Mouse (Mus musculus): ENCODE measurements around the gene Mob3b. TPM values are rescaled to one million over a fixed set of nuclear protein-coding genes. Genes with fewer than 3 reads are reported as not detected.

Gene Mob3b
- total RNA-seq, 2 experiments from 2014 or later: 4.5 to 4.7 TPM

DNA sequence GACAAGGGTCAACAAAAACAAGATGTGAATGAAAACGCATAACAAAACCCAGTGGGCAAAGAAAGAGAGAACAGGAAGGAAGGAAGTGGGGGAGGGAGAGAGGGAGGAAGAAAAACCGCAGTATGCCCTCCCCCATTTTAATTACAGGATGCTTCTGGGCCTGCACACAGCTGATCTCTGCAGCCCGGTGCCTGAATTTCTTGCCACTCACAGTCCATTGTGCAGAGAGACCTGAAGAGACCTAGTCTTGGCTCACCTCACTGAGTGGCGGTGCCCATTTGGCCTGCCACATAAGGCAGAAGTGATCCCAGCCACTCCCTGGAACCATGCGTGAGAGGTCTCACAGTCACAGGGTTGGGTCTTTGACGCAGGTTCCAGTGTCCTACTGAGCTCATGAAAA is 19.2 kb downstream of the Mob3b start:
- DNase-seq (ENCODE audit: low spot score in 2 of 2): no peak

DNA sequence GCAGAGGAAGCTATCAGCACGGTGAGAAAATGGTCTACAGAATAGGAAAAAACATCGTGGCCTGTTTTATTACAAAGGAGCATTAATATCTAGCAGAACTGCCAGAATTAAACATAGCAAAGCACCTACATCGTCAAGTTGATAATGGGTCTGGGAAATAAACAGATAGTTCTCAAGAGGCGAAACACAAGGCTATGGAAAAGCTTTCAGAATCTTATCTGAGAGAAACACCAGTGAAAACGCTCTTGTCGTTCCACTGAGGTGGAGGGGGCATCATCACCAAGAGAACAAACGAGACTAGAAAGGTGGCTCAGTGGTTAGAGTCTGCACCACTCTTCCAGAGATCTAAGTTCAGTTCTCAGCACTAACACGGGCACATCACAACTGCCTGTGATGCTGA is 20.3 kb downstream of the Mob3b start:
- TF ChIP-seq CTCF (conservative IDR thresholded peaks at IDR 0.05): no peak
- H3K27ac ChIP-seq: no peak overlapping the region
- no peak overlapping the region for H3K4me3 ChIP-seq
- no peak for DNase-seq (ENCODE audit: low spot score in 2 of 2)

More for the DNA sequence above, 19.2 kb downstream of the Mob3b start:
- TF ChIP-seq CTCF (conservative IDR thresholded peaks at IDR 0.05): no peak
- Histone ChIP-seq H3K27ac (no peak overlapping the region), H3K4me3 (no peak overlapping the region)

DNA sequence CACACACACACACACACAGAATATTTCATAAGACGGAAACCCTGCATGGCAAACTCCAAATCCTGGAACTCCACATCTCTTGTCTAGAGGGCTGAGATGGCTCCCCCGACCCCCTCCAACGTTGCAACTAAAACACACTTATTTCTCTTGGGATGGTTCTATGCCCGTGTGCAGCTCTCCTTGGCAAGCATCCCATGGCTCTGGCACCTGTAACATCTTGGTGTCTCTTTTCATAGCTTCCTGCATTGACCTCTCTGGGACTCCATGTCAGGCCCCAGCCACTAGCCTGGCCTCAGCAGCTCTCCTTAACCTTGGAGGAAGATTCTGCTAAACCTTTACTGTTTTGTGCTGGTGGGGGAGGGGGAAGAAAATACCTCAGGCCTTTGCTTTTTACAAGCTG is 21.5 kb downstream of the Mob3b start:
- Histone ChIP-seq H3K4me3 (no peak overlapping the region), H3K27ac (no peak overlapping the region)
- no peak for TF ChIP-seq CTCF (conservative IDR thresholded peaks at IDR 0.05)
- no peak for DNase-seq (ENCODE audit: low spot score in 2 of 2)

DNA sequence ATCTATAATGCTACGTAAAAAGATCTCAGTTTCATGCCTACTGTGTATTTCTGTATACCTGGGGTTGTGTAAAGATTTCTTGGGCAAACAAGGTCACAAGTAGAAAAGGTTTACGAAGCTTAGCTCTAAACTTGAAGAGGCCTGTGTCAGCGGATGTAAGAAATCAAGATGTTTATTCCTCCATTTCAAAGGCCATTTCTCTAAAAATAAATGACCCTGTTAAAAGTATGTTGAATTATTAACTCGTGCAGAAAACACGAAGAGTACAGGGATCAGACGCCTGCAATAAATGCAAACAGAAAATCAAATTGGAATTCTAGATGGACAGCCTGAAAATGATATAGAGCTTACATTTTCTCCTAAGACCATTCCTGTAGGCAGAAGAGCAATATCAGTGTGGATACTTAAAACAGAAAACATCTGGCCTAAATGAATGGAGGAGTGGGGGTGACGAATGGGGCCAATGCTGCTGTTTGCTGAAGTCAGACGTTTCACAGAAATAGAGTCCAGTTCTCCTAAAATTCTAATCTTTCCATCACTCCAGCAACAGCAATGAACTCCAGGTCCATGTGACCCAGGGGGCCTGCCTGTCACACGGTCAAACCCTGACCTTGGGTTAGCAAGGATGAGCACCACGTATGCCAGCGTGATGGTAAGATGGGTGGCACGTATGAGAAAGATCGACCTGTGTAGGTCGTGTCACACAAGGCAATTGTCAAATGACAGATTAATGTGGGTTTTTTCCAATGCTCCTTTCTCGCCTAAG is 22.3 kb downstream of the Mob3b start:
- no peak overlapping the region for H3K27ac ChIP-seq
- no peak for TF ChIP-seq CTCF (conservative IDR thresholded peaks at IDR 0.05)
- no peak for DNase-seq (ENCODE audit: low spot score in 2 of 2)
- H3K4me3 ChIP-seq: no peak overlapping the region

DNA sequence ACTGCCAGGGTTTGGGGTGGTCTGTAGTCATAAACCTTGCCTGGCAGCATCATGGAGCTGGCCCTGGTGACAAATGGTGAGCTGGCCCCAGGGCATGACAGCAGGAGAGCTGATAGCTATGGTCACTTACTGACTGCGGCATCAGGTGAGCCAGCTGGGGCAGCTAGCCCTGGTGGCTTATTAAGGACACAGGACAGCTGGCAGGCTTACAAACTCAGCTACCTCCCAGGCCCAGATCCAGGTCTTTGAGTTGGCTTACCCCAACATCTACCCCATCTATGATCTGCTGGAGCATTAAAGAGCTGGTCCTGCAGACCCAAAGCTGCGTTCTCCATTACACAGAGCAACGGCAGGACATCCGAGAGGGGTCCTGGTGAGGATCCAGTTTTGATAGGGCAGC is 23.9 kb downstream of the Mob3b start:
- DNase-seq (ENCODE audit: low spot score in 2 of 2): no peak
- Histone ChIP-seq H3K27ac (no peak overlapping the region), H3K4me3 (no peak overlapping the region)
- TF ChIP-seq CTCF (conservative IDR thresholded peaks at IDR 0.05): no peak

DNA sequence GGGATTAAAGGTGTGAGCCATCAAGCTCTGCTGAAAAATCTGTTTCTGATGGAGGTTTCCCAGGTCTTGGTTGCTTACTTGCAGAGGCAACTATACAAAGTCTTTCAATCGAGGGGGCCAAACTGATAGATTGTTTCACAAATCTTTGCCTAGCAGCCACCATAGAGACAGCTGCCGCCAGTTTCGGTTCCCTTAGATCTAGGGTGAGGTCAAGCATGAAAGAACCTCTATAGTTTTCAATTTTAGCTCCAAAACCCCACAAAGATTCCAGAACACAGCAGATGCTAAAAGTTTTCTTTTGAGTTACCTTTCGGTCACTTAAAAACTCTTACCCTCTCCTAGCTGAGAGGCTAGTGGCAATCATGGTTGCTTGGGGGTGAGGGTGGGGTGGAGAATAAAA is 25.7 kb downstream of the Mob3b start:
- Histone ChIP-seq H3K4me3 (no peak overlapping the region), H3K27ac (no peak overlapping the region)
- no peak for DNase-seq (ENCODE audit: low spot score in 2 of 2)
- TF ChIP-seq CTCF (conservative IDR thresholded peaks at IDR 0.05): no peak

DNA sequence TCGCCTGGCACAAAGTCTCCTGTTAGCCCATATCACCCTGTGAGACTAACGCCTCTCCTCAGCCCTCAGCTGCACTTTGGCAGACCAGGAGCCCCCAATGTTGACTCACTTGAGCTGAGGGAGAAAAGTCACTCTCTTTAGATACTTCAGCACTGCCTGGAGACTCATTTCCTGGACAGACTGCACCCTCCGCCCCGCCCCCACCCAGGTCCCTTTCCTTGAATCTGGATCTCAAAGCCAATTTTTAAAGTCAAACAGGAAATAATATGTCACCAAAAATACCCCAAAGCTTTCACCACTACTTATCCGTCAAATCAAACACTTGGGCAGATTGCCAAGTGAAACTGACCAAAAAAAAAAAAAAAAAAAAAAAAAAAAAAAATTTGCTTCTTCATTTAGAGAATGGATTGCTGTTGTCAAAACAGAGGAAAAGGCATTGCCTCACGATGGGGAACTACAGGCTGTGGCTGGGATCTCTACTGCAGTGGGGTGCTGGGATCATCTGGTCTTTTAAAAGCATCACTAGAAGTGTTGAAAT is 26.8 kb downstream of the Mob3b start:
- no peak for DNase-seq (ENCODE audit: low spot score in 2 of 2)
- H3K27ac ChIP-seq: no peak overlapping the region
- TF ChIP-seq CTCF (conservative IDR thresholded peaks at IDR 0.05): no peak
- no peak overlapping the region for H3K4me3 ChIP-seq

DNA sequence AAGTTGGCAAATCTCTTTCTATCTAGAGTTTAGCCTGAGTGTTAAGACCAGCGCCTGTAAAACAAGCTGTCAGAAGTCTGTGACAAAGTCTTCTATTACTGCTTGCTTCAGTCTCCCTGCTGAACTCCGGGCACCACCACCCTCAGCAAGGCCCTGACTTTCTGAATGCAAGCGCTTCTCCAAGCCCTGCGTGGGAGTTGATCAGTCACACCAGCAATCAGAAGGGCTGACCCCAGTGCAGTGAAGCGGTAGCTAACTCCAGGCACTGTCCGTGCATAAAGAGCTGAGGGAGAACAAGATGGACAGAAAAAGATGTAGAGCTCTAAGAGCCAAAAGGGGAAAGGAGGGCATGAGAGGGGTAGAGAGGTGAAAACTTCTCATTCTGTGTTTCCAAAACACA is 29.5 kb downstream of the Mob3b start:
- TF ChIP-seq CTCF (conservative IDR thresholded peaks at IDR 0.05): no peak
- no peak overlapping the region for H3K4me3 ChIP-seq
- no peak overlapping the region for H3K27ac ChIP-seq
- DNase-seq (ENCODE audit: low spot score in 2 of 2): no peak

DNA sequence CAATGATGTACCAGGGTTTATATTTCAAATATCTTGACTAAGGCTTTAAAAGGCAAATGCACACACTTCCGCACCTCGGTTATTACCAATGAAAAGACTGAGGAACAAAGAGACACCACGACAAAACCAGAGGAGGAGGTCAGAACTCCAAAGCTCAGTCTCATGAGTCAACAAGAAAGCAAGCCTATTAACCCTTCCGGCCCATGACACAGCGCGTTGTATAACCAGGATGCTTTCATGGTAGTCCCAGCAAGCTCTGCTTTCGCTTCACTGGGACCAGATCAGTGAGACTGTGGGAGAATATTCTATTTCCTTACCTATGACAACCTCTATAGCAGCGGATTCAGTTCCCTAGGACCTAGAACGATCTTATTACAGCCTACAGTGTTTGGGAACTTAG is 30.5 kb downstream of the Mob3b start:
- TF ChIP-seq CTCF (conservative IDR thresholded peaks at IDR 0.05): no peak
- DNase-seq (ENCODE audit: low spot score in 2 of 2): no peak
- H3K27ac ChIP-seq: no peak overlapping the region
- H3K4me3 ChIP-seq: no peak overlapping the region

DNA sequence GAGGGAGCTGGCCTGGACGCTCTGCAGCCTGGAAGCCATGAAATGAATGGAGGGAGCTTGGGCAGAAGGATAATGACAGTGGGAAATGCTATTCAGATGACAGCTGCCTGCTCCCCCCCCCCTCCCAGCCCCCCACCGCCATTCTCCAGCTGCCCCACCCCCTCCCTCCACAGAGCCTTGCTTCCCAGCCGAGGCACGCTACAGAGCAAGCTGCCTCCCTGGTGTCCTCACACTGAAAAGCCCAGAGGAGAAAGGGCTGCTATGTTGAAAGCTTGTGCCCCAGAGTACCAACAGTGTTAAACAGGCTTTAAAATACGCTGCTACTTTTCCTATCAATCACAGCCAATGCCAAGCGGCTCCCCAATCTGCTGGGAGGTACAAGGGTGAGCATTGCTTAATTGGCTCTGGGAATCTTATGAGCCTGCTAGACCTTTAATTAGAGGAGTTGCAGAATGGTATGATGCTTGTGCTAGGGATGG is 31.9 kb downstream of the Mob3b start:
- no peak for TF ChIP-seq CTCF (conservative IDR thresholded peaks at IDR 0.05)
- H3K4me3 ChIP-seq: no peak overlapping the region
- no peak for DNase-seq (ENCODE audit: low spot score in 2 of 2)
- no peak overlapping the region for H3K27ac ChIP-seq

DNA sequence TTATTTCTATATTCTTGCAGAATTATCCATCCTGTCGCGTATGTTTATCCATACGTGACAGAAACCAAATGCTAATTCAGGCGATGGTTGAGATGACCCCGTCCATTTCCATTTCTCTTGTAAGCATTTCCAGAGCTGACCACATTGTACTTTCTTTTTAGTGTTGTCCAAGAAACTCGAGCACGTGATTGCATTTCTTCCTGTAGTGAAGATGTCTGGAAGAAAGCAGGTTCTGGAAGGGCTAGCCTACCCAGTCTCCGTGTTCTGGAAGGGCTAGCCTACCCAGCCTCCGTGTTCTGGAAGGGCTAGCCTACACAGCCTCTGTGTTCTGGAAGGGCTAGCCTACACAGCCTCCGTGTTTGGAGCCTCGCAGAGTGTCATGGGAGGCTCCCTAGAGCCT is 33.3 kb downstream of the Mob3b start:
- DNase-seq (ENCODE audit: low spot score in 2 of 2): no peak
- no peak for TF ChIP-seq CTCF (conservative IDR thresholded peaks at IDR 0.05)
- H3K27ac ChIP-seq: no peak overlapping the region
- no peak overlapping the region for H3K4me3 ChIP-seq

DNA sequence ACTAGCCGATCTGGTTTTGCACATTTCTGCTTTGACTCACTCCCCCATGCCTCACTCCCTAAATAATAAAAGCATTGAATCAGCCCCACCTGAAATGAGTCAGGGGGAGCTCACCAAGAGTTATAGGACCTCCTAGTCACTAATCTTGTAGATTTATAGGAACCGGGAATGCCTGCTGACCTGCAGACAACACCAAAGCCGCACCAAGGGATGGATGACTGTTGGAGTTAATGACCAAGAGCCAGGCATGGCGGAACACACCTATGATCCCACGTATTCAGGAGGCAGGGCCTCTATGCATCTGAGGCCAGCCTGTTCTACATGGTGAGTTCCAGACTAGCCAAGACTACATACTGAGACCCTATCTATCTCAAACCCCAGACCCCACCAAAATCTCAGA is 34.2 kb downstream of the Mob3b start:
- Histone ChIP-seq H3K27ac (no peak overlapping the region), H3K4me3 (no peak overlapping the region)
- no peak for TF ChIP-seq CTCF (conservative IDR thresholded peaks at IDR 0.05)
- DNase-seq (ENCODE audit: low spot score in 2 of 2): no peak

DNA sequence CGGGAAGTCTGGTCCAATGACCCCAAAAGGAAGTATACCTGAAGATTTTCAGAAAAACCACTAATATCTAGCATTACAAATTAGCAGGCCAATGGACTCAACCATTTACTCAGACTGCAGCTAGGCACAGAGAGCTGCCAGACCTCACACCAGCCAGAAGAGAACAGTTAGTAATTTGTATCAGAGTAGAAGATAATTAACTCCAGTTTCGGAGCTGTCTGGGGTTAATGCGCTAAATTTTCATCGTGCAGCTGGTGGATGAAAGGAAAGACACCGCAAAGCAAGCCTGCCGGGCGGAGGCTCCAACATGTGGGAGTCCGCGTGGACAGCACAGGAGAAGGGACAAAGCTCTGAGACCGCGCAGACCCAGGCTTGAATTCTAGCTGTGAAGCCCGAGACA is 36.2 kb downstream of the Mob3b start:
- H3K27ac ChIP-seq: no peak overlapping the region
- no peak for DNase-seq (ENCODE audit: low spot score in 2 of 2)
- TF ChIP-seq CTCF (conservative IDR thresholded peaks at IDR 0.05): no peak
- no peak overlapping the region for H3K4me3 ChIP-seq

DNA sequence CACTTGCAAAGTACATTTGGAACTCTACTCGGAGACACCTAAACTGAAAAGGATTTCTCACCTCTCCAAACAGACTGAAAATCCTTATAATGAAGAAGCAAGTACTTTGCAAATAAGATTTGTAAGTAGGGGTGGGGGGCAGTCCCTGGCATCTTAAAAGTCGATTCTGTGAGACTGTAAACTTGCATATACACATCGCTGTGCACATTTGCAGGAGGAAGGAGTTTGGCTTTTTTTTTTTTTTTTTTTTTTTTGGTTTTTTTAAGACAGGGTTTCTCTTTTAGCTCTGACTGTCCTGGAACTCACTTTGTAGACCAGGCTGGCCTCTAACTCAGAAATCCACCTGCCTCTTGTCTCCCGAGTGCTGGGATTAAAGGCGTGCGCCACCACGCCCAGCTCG is 36.7 kb downstream of the Mob3b start:
- no peak for TF ChIP-seq CTCF (conservative IDR thresholded peaks at IDR 0.05)
- Histone ChIP-seq H3K4me3 (no peak overlapping the region), H3K27ac (no peak overlapping the region)
- no peak for DNase-seq (ENCODE audit: low spot score in 2 of 2)
